Mouse (Mus musculus) C2C12 (cell line): ENCODE data around the gene Rhbdf2.

Experiments used
- CTCF ChIP-seq: IDR thresholded peaks from one replicate; pipeline ENCODE4 v1.5.1; 2011; ENCODE audit not compliant: control insufficient read depth, insufficient read depth, insufficient read length
- USF1 ChIP-seq: IDR thresholded peaks from one replicate; pipeline ENCODE4 v1.6.1; 2011; ENCODE audit warnings: low read depth, mild to moderate bottlenecking, control low read depth, moderate library complexity

- TF ChIP-seq CTCF, result no peak
- no peak for TF ChIP-seq USF1
Observed at GRCm38 (mm10) chr11:116670386-116670785, 43.6 kb upstream of the Rhbdf2 start.
